Mouse (Mus musculus) liver (tissue): Measurements from ENCODE around the gene Cuedc2.

ENCODE experiments used
- DNase-seq: peaks from one replicate; pipeline ENCODE4 v3.0.0-alpha.2; 2020; ENCODE audit warnings: mixed read lengths

The Cuedc2 gene

GRCm38 (mm10) chr19:46305432-46306267 is 32.9 kb downstream of the Cuedc2 start:
- DNase-seq, result peak; percentile 93

DNA sequence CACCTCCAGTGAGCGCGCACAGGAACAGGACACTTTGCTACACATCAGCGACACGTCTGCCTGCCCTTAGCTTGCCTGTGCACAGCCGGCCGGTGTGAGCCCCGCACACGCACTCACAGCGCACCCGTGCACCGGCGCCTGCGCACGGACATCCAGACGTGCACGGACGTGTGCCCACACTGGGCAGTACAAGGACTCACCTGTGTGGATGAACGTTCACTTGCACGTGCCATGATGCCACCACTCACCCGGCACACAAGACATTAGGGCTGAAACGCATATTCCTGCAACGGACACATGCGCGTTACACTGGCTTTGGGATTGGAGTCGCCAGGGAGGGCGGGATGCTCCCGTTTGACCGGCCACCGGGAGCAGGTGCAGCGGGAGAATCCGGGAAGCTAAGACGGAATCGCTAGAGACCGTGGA is 33.6 kb downstream of the Cuedc2 start:
- DNase-seq, result no peak

- peak; percentile 93 for DNase-seq
Observed at GRCm38 (mm10) chr19:46304216-46304841, 34.2 kb downstream of the Cuedc2 start, which contains the start of gene Nfkb2. TSS of gene Nfkb2 (plus strand) at chr19:46304320.

- DNase-seq, result no peak
Observed at GRCm38 (mm10) chr19:46303251-46304215, 35.0 kb downstream of the Cuedc2 start.

- no peak for DNase-seq
Observed at GRCm38 (mm10) chr19:46302551-46302950, 36.0 kb downstream of the Cuedc2 start.

GRCm38 (mm10) chr19:46300294-46301045 is 38.0 kb downstream of the Cuedc2 start:
- DNase-seq, result no peak

GRCm38 (mm10) chr19:46296938-46297337 is 41.6 kb downstream of the Cuedc2 start:
- no peak for DNase-seq

- no peak for DNase-seq
Observed at GRCm38 (mm10) chr19:46290535-46291105, 47.9 kb downstream of the Cuedc2 start.

GRCm38 (mm10) chr19:46287566-46287965 is 50.9 kb downstream of the Cuedc2 start:
- no peak for DNase-seq

- DNase-seq, result no peak
Observed at GRCm38 (mm10) chr19:46286926-46287325, 51.6 kb downstream of the Cuedc2 start.

DNA sequence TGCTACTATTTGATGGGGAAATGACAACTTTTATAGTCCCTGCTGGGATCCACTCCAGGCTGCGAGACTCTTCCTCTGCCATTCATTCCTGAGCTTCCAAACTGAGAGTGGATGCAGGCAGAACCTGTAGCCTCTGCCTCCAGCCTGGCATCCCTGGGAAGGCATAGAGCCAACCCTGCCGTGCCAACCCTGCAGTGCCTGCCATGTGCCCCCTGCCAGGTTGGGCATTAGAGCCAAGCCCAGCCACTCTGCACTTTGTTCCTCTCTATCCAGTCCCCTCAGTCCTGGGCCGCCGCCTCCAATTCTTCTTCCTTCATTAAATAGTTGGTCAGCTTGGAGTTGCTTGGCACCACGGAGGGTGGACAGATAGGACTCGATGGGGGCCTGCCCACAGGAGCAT is 52.5 kb downstream of the Cuedc2 start:
- no peak for DNase-seq

GRCm38 (mm10) chr19:46285631-46286030 is 52.9 kb downstream of the Cuedc2 start:
- DNase-seq, result no peak

GRCm38 (mm10) chr19:46284686-46285085 is 53.8 kb downstream of the Cuedc2 start:
- DNase-seq, result no peak

DNA sequence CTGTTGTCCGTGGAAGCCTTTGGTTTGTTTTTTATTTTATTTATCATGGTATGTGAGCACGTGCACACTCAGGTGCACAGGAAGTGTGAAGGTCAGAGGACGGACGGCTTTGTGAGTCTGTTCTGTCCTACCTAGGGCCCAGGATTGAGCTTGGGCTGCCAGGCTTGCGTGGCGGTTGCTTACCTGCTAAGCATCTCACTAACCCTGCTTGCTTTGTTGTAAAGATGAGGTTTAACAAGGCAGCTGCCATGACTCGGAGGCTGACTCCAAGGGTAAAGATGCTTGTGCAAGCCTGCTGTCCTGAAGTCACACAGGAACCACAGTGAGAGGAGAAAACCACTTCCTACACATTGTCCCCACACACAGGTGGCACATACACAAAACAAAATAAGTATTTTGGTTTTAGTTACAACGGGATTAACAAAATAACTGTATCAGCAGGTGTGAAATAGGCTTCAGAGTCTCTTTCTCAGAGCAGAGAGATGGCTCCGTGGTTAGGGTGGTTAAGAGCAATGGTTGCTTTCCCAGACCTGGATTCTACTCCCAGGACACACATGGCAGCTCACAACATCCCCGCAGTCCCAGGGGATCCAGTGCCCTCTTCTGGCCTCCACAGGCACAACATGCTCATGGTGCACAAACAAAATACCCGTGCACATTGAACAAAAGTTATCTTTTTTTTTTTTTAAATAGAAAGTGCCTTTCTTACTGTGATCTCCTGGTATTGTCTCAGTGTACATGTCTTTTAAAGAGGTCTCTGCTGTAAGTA is 56.2 kb downstream of the Cuedc2 start:
- no peak for DNase-seq
